Mouse (Mus musculus) hindbrain, postnatal 0 days (tissue): ENCODE measurements around the gene Sox9. TPM values are rescaled to one million over a fixed set of nuclear protein-coding genes. Genes with fewer than 3 reads are reported as not detected.

Experiments used
- ATAC-seq: fragments of 200-750 bp; cut with Nextera tagmentation; 2 replicates; pipeline ENCODE4 v1.8.0; 2017; ENCODE audit warnings: mild to moderate bottlenecking, moderate TSS enrichment, moderate library complexity
- DNase-seq: peaks from one replicate; pipeline ENCODE4 v3.0.0-alpha.2; 2015; ENCODE audit warnings: low spot score
- H3K27ac ChIP-seq: fragments of 300-500 bp; sonication (generic); 2 replicates; pipeline ENCODE4 v1.5.1; 2014; ENCODE audit warnings: mild to moderate bottlenecking
- H3K27me3 ChIP-seq: fragments of 300-500 bp; sonication (generic); 2 replicates; pipeline ENCODE4 v1.6.1; 2014; ENCODE audit warnings: low read length, mixed read lengths; ENCODE audit not compliant: insufficient read depth
- H3K36me3 ChIP-seq: fragments of 300-500 bp; sonication (generic); 2 replicates; pipeline ENCODE4 v1.6.1; 2014; ENCODE audit warnings: low read length, mixed read lengths; ENCODE audit not compliant: insufficient read depth
- H3K4me1 ChIP-seq: fragments of 300-500 bp; sonication (generic); 2 replicates; pipeline ENCODE4 v1.6.1; 2014; ENCODE audit warnings: antibody characterized with exemption, low read length, mixed read lengths; ENCODE audit not compliant: insufficient read depth
- H3K4me2 ChIP-seq: fragments of 300-500 bp; sonication (generic); 2 replicates; pipeline ENCODE4 v1.6.1; 2014; ENCODE audit warnings: low read depth, mild to moderate bottlenecking, low read length, moderate library complexity, mixed read lengths
- H3K4me3 ChIP-seq: fragments of 300-500 bp; sonication (generic); 2 replicates; pipeline ENCODE4 v1.5.1; 2014; ENCODE audit warnings: low read length
- H3K9ac ChIP-seq: fragments of 300-500 bp; sonication (generic); replicated peaks from 2 replicates; pipeline ENCODE4 v1.6.1; 2014; ENCODE audit warnings: mild to moderate bottlenecking, low read length, moderate library complexity, mixed read lengths
- H3K9me3 ChIP-seq: fragments of 300-500 bp; sonication (generic); 2 replicates; pipeline ENCODE4 v1.6.1; 2016; ENCODE audit warnings: low read length, mixed read lengths
- CTCF ChIP-seq: IDR thresholded peaks from 2 replicates; pipeline ENCODE4 v1.5.1; 2016; ENCODE audit warnings: antibody characterized with exemption, control low read depth, low read depth
- WGBS: fragments of 180-500 bp; shearing (Covaris S2); extraction: QIAGEN DNeasy Blood & Tissue Kit; methylation state at CpG from one replicate; pipeline ENCODE4 v1.1.7; 2014; 5-methylcytosine and 5-hydroxymethylcytosine counted together
- polyA plus RNA-seq: library from polyadenylated mRNA; unstranded; fragments of >200 nt; fragmentation: Nextera tagmentation; extraction: Ambion mirVana; gene quantifications from 2 replicates; pipeline ENCODE4 v1.2.1, GENCODE M21; 2015
- total RNA-seq: library from RNA; depleted of rRNA; stranded (reverse); fragments of >200 nt; gene quantifications from 2 replicates; pipeline ENCODE4 v1.2.3, GENCODE M21; 2014

Sox9 gene
- total and polyA plus RNA-seq, 2 experiments from 2014 or later = 11.7 to 45.5 TPM

DNA sequence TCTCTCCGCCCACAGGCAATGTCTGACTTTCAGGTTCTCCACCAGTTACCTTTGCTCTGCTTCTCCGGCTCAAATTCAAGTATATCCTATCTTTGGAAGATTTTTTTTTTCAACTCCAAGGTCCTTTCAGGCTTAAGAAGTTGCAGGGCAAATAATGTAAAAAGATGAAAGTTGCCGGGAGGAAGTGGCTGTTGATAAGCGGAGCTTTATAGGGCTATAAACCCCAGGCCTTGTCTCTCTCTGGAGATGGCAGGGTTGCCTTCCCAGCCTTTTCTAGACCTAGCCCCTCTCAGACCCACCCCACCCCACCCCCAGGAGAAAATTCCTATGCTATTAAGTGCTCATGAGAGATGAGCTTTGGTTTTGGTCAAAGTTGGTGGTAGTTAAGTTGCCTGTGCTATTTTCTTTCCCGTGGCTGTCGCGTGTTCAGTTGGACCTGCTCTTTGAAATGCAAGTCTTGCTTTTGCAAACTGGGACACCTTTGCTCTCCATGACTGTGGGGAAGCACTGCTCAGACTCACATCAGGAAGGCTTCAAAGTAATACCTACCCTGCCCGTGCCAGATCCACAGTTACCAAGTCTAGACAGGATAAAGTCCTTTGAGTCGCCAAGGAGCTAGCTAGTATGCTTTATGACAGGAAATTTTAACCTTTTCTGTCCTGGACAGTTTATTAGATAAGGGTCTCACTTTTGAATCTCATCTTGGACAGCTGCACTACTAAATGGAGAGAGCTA, 46.7 kb downstream of the Sox9 start:
- Histone ChIP-seq H3K4me1 (peaks cover 4% of the 10 kb centered on the region; the same call in 1 of the 2 replicates), H3K4me2 (no peak overlapping the region), H3K4me3 (no peak overlapping the region), H3K36me3 (no peaks in the 10 kb centered on the region), H3K27ac (no peak overlapping the region), H3K27me3 (no peaks in the 10 kb centered on the region), H3K9ac (no peak overlapping the region), H3K9me3 (no peaks in the 10 kb centered on the region)
- DNase-seq (no peak), ATAC-seq (no peak)
- TF ChIP-seq CTCF = no peak
- 88% methylated on average over 9 of the region's 9 CpGs for WGBS

DNA sequence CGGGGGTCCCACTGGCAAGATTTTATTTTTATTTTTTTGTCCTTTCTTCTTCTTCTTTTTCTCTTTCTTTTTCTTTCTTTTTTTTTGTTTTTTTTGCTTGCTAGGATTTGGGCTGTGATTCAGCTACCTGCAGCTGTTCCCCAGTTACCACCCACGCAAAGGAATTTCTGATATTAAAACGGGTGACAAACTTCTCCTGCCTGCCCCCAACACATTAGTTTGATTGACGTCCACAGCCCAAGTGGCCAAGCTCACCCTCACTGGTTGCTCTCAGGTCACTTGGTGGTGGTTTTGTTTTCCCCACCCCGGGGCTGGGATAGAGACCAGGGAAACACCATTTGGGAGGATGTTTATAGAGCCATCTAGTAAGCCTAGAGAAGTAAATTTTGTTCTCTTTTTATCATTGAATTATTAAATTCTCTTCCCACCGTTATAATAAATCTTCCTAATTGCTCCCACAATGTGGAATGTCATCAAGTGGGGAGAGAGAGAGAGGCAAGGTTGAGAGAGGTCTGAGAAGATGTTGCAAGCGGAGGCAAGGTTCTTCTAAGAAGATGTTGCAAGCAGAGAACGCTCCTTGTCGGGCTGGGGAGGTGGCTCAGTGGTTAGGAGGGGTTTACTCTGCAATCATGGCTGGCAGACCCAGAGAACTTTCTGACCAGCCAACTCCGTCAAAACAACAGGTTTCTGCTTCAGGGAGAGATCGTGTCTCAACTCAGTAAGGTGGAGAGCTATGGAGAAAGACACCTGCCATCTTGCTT, 52.4 kb downstream of the Sox9 start:
- no peak overlapping the region for H3K4me3 ChIP-seq
- peaks cover 4% of the 10 kb centered on the region; the same call in 1 of the 2 replicates for H3K4me1 ChIP-seq
- ATAC-seq (no peak), DNase-seq (no peak)
- no peak overlapping the region for H3K27ac ChIP-seq
- H3K9ac ChIP-seq = no peak overlapping the region
- 50% methylated on average over 11 of the region's 11 CpGs for WGBS
- H3K4me2 ChIP-seq = no peak overlapping the region
- no peaks in the 10 kb centered on the region for H3K27me3 ChIP-seq
- TF ChIP-seq CTCF = no peak
- no peaks in the 10 kb centered on the region for H3K9me3 ChIP-seq
- H3K36me3 ChIP-seq = no peaks in the 10 kb centered on the region

DNA sequence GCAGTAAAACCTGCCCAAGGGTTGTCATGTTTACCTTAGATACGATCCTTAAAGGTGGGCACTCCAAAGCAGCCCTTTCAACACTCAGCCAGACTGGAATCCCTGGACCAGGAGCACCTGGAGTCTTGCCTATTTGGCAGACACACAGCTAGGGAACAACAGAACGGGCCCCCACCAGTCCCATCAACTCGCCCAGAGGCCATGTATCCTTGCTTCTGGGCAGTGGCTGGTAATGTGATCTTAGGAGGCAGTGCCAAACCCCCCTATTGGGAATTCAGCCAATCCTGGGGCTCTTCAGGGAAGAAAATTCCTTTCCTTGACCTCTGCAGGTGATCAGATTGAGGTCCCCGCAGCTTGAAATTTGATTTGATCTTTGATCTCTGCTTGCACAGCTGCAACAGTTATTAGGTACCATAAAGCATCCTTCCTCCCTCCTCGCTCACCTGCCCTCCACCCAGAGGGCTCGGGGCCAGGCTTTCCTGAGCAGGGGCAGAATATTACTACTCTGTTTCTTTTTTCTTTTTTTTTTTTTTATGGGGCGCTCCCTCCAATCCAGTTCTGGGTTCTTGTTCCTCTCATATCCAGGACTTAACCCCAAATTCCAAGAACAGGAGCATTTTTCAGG, 53.6 kb downstream of the Sox9 start:
- H3K4me1 ChIP-seq = peaks cover 4% of the 10 kb centered on the region; the same call in 1 of the 2 replicates
- no peak for TF ChIP-seq CTCF
- ATAC-seq (no peak), DNase-seq (no peak)
- WGBS = 60% methylated on average over 7 of the region's 7 CpGs
- H3K9ac ChIP-seq = no peak overlapping the region
- H3K9me3 ChIP-seq = no peaks in the 10 kb centered on the region
- H3K4me3 ChIP-seq = no peak overlapping the region
- no peak overlapping the region for H3K27ac ChIP-seq
- no peaks in the 10 kb centered on the region for H3K36me3 ChIP-seq
- no peak overlapping the region for H3K4me2 ChIP-seq
- no peaks in the 10 kb centered on the region for H3K27me3 ChIP-seq
